Mouse (Mus musculus) C2C12 (cell line): ENCODE results near the gene Cep95. TPM values are rescaled to one million over a fixed set of nuclear protein-coding genes. Genes with fewer than 3 reads are reported as not detected.

Source experiments
- H3K27me3 ChIP-seq: one replicate; pipeline ENCODE4 v1.6.1; 2011; ENCODE audit not compliant: control insufficient read depth, insufficient read depth, insufficient read length
- H3K36me3 ChIP-seq: one replicate; pipeline ENCODE4 v1.6.1; 2011; ENCODE audit not compliant: control insufficient read depth, insufficient read depth
- H3K4me3 ChIP-seq: one replicate; pipeline ENCODE4 v1.5.1; 2011; ENCODE audit warnings: mild to moderate bottlenecking, control low read depth; ENCODE audit not compliant: poor library complexity, insufficient read depth, severe bottlenecking
- H3K79me2 ChIP-seq: one replicate; pipeline ENCODE4 v1.6.1; 2011; ENCODE audit not compliant: control insufficient read depth, insufficient read depth
- H3K79me3 ChIP-seq: one replicate; pipeline ENCODE4 v1.6.1; 2011; ENCODE audit warnings: low read depth, control low read depth
- H3ac ChIP-seq: one replicate; pipeline ENCODE3; 2011; ENCODE audit warnings: low read depth; ENCODE audit not compliant: control insufficient read depth, insufficient read length
- CEBPB ChIP-seq: IDR thresholded peaks from one replicate; pipeline ENCODE4 v1.6.1; 2011; ENCODE audit warnings: low read depth, mild to moderate bottlenecking, control low read depth, moderate library complexity
- CTCF ChIP-seq: IDR thresholded peaks from one replicate; pipeline ENCODE4 v1.5.1; 2011; ENCODE audit not compliant: control insufficient read depth, insufficient read depth, insufficient read length
- FOSL1 ChIP-seq: IDR thresholded peaks from one replicate; pipeline ENCODE4 v1.8.0; 2011; ENCODE audit warnings: mild to moderate bottlenecking, low read length; ENCODE audit not compliant: poor library complexity, insufficient read depth, severe bottlenecking
- MAX ChIP-seq: IDR thresholded peaks from one replicate; pipeline ENCODE4 v1.6.1; 2011; ENCODE audit warnings: mild to moderate bottlenecking, control low read depth
- MYOD1 ChIP-seq: IDR thresholded peaks from one replicate; pipeline ENCODE4 v1.6.1; 2011; ENCODE audit warnings: low read depth; ENCODE audit not compliant: control insufficient read depth, insufficient read length
- MYOG ChIP-seq: IDR thresholded peaks from one replicate; pipeline ENCODE4 v1.6.1; 2011; ENCODE audit not compliant: control insufficient read depth, insufficient read length; ENCODE audit errors: extremely low read depth
- USF1 ChIP-seq: IDR thresholded peaks from one replicate; pipeline ENCODE4 v1.6.1; 2011; ENCODE audit warnings: low read depth, mild to moderate bottlenecking, control low read depth, moderate library complexity
- polyA plus RNA-seq: library from polyadenylated mRNA; unstranded; fragments of >200 nt; fragmentation: generic; extraction: Trizol; gene quantifications from one replicate; pipeline ENCODE4 v1.2.1, GENCODE M21; 2012; ENCODE audit warnings: missing spikeins

Cep95 gene
- polyA plus RNA-seq, 1 experiment: 3.5 TPM

GRCm38 (mm10) chr11:106818341-106818740, 29.3 kb downstream of the Cep95 start:
- no peak overlapping the region for H3ac ChIP-seq
- peaks cover 97% of the 10 kb centered on the region for H3K36me3 ChIP-seq
- TF ChIP-seq MYOG (no peak), CTCF (no peak), CEBPB (no peak), MYOD1 (no peak), FOSL1 (no peak), MAX (no peak), USF1 (no peak)

DNA sequence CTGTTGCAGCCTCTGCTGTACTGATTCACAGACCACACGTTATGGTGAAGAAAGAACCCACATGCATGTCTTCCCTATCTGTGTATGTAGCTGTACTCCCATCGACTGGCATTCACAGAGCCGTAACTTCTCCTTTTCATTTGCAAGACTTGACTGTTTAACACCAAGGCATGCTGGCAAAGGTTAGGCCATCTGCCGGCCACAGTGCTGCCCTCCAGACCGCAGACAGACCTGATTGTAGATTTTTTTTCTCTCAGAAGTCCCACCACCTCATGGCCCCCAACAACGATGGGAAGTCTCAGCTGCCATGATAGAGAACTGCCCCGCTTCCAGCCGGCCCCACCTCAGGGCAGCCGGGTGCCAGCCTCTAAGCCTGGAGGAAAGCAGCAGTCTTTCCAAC, 30.5 kb downstream of the Cep95 start:
- Histone ChIP-seq H3K79me3 (no peaks in the 10 kb centered on the region), H3K4me3 (no peak overlapping the region), H3ac (no peak overlapping the region), H3K79me2 (no peaks in the 10 kb centered on the region), H3K27me3 (no peaks in the 10 kb centered on the region), H3K36me3 (peaks cover 96% of the 10 kb centered on the region)
- TF ChIP-seq MYOG: no peak
- no peak for TF ChIP-seq USF1
- TF ChIP-seq MYOD1: no peak
- no peak for TF ChIP-seq CEBPB
- TF ChIP-seq CTCF: no peak
- no peak for TF ChIP-seq MAX
- no peak for TF ChIP-seq FOSL1

More at GRCm38 (mm10) chr11:106818341-106818740, 29.3 kb downstream of the Cep95 start:
- H3K27me3 ChIP-seq: no peaks in the 10 kb centered on the region
- no peaks in the 10 kb centered on the region for H3K79me3 ChIP-seq
- no peak overlapping the region for H3K4me3 ChIP-seq
- no peaks in the 10 kb centered on the region for H3K79me2 ChIP-seq

DNA sequence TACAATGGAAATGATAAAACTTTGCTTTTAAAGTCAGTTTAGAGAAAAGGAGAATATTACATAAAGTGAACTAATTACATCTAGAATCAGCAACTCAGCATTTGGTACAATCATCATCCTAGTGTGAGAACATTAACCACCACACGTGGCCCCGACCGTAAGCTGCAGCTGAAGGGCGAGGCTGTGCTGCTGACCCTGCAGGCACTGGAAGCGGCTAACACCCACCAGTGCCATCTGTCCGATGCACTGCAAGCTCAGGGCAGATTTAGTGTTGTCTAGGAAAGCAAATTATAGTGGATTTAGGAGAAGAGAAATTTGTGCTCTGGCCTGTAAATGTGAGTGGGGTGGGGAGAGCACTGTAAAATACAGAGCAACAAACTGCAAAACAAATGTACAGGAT, 31.2 kb downstream of the Cep95 start:
- Histone ChIP-seq H3K36me3 (peaks cover 90% of the 10 kb centered on the region), H3K27me3 (no peaks in the 10 kb centered on the region), H3ac (no peak overlapping the region), H3K79me3 (no peaks in the 10 kb centered on the region), H3K79me2 (no peaks in the 10 kb centered on the region), H3K4me3 (no peak overlapping the region)
- TF ChIP-seq MAX: no peak

DNA sequence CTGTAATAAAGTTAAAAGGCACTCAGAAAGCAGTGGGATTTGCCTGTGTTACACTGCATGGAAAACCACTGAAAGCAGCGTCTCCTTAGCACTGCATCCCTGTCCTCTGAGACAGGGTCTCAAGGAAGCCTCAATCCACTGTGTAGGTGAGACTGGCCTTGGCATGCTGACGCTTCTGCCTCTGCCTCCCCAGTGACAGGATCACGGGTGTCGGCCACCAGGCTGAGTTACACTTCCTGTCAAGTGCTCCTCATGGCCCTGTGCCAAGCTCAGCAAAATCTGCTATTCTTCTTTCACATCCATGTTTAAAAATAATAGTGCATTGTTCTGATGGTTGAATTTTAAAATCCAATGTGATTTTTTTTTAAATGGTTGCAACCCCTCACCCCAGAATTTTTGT, 31.9 kb downstream of the Cep95 start:
- no peak overlapping the region for H3ac ChIP-seq

GRCm38 (mm10) chr11:106821397-106821796, 32.3 kb downstream of the Cep95 start:
- Histone ChIP-seq H3K36me3 (peaks cover 79% of the 10 kb centered on the region), H3K27me3 (no peaks in the 10 kb centered on the region), H3ac (no peak overlapping the region), H3K79me2 (no peaks in the 10 kb centered on the region), H3K4me3 (no peak overlapping the region), H3K79me3 (no peaks in the 10 kb centered on the region)
- TF ChIP-seq CTCF (no peak), FOSL1 (no peak), USF1 (no peak), MYOD1 (no peak), MYOG (no peak), MAX (no peak), CEBPB (no peak)

More for the DNA sequence above, 31.9 kb downstream of the Cep95 start:
- Histone ChIP-seq H3K79me3 (no peaks in the 10 kb centered on the region), H3K27me3 (no peaks in the 10 kb centered on the region), H3K79me2 (no peaks in the 10 kb centered on the region), H3K4me3 (no peak overlapping the region), H3K36me3 (peaks cover 84% of the 10 kb centered on the region)
- TF ChIP-seq USF1 (no peak), MAX (no peak)

DNA sequence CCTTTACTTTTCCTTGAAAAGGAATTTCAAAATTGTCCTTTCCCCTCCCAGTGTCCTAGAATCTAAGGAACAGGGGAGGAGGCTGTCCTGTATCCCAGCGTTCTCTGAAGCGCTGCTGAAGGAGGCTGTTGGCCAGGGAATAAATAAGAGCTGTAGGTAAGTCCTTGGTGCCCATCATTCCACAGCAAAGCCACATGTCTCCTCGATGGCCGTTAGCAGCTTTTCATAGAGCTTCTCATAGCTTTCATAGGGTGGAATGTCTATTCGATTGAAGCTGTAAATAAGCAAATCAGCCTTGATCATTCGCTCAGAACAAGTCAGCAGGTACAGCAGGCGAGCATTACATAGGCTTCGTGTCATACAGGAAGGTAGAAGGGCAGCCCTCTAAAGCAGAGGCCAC, 33.4 kb downstream of the Cep95 start:
- H3K79me3 ChIP-seq: no peaks in the 10 kb centered on the region
- no peaks in the 10 kb centered on the region for H3K27me3 ChIP-seq
- H3K79me2 ChIP-seq: no peaks in the 10 kb centered on the region
- H3K4me3 ChIP-seq: no peak overlapping the region
- no peak overlapping the region for H3ac ChIP-seq
- TF ChIP-seq MYOD1: no peak
- peaks cover 69% of the 10 kb centered on the region for H3K36me3 ChIP-seq

DNA sequence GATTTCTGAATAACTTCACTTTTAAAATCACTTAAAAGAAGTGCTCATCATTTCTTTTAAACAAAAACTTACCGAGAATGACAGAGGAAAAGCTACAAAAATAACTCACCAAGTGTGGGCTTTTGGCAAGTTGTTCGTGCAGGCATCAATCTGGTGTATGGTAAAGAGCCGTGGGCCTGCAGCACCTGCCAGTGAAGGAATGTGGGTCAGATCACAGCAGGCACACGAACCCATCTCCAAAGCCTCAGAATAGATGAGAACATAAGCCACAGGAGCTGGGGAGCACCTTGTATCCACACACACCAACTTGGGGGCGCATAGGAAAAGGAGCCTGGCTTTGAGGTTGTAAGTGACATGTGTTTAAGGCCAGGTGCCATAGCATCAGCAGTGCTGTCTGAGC, 33.9 kb downstream of the Cep95 start:
- Histone ChIP-seq H3K36me3 (peaks cover 69% of the 10 kb centered on the region), H3K27me3 (no peaks in the 10 kb centered on the region)
- no peak for TF ChIP-seq MAX
- no peak for TF ChIP-seq MYOG
- TF ChIP-seq CEBPB: no peak
- no peak for TF ChIP-seq CTCF
- TF ChIP-seq USF1: no peak
- TF ChIP-seq MYOD1: no peak
- TF ChIP-seq FOSL1: no peak

More for the DNA sequence above, 33.9 kb downstream of the Cep95 start:
- Histone ChIP-seq H3ac (no peak overlapping the region), H3K79me2 (no peaks in the 10 kb centered on the region), H3K79me3 (no peaks in the 10 kb centered on the region), H3K4me3 (no peak overlapping the region)
